Mouse (Mus musculus) limb, embryonic 15.5 days (tissue): ENCODE measurements at regions not wholly inside any gene's neighbourhood (a gene's known extent, or its start where the extent isn't known, plus 50 kb on each side); places are given as distances from the start of the nearest gene placed in this dataset.

Experiments
- ATAC-seq: fragments of 200-750 bp; cut with Nextera tagmentation; 2 replicates; pipeline ENCODE4 v1.8.0; 2017; ENCODE audit warnings: low read depth, moderate TSS enrichment; ENCODE audit not compliant: insufficient number of reproducible peaks, low FRiP score, low TSS enrichment
- H3K27ac ChIP-seq: fragments of 300-500 bp; sonication (generic); 2 replicates; pipeline ENCODE4 v1.5.1; 2015; ENCODE audit warnings: moderate library complexity, mild to moderate bottlenecking, inconsistent platforms
- H3K27me3 ChIP-seq: fragments of 300-500 bp; sonication (generic); 2 replicates; pipeline ENCODE4 v1.6.1; 2015; ENCODE audit warnings: inconsistent platforms
- H3K36me3 ChIP-seq: fragments of 300-500 bp; sonication (generic); 2 replicates; pipeline ENCODE4 v1.6.1; 2015; ENCODE audit warnings: inconsistent platforms
- H3K4me1 ChIP-seq: fragments of 300-500 bp; sonication (generic); 2 replicates; pipeline ENCODE4 v1.6.1; 2015; ENCODE audit warnings: inconsistent platforms
- H3K4me2 ChIP-seq: fragments of 300-500 bp; sonication (generic); 2 replicates; pipeline ENCODE4 v1.6.1; 2015; ENCODE audit warnings: mild to moderate bottlenecking, inconsistent platforms
- H3K4me3 ChIP-seq: fragments of 300-500 bp; sonication (generic); 2 replicates; pipeline ENCODE4 v1.5.1; 2015; ENCODE audit warnings: mild to moderate bottlenecking, inconsistent platforms
- H3K9ac ChIP-seq: fragments of 300-500 bp; sonication (generic); 2 replicates; pipeline ENCODE4 v1.6.1; 2015; ENCODE audit warnings: inconsistent platforms
- H3K9me3 ChIP-seq: fragments of 300-500 bp; sonication (generic); 2 replicates; pipeline ENCODE4 v1.6.1; 2016; ENCODE audit warnings: inconsistent platforms
- WGBS: fragments of 180-500 bp; shearing (Covaris S2); methylation state at CpG from one replicate; pipeline ENCODE4 v1.1.7; 2015; 5-methylcytosine and 5-hydroxymethylcytosine counted together

GRCm38 (mm10) chr14:80377064-80377463, 393.2 kb downstream of the Olfm4 start:
- Histone ChIP-seq H3K27ac (no peak overlapping the region), H3K36me3 (no peaks in the 10 kb centered on the region), H3K4me2 (no peak overlapping the region), H3K4me3 (no peak overlapping the region), H3K9ac (no peak overlapping the region), H3K4me1 (no peaks in the 10 kb centered on the region), H3K9me3 (no peaks in the 10 kb centered on the region), H3K27me3 (no peaks in the 10 kb centered on the region)
- WGBS, result 40% methylated on average over 1 of the region's 1 CpGs
- no peak for ATAC-seq

- H3K9ac ChIP-seq, result no peak overlapping the region
- 85% methylated on average over 2 of the region's 2 CpGs for WGBS
- no peaks in the 10 kb centered on the region for H3K27me3 ChIP-seq
- H3K36me3 ChIP-seq, result no peaks in the 10 kb centered on the region
- H3K4me1 ChIP-seq, result no peaks in the 10 kb centered on the region
- H3K4me2 ChIP-seq, result no peak overlapping the region
- ATAC-seq, result no peak
- H3K4me3 ChIP-seq, result no peak overlapping the region
- no peak overlapping the region for H3K27ac ChIP-seq
- no peaks in the 10 kb centered on the region for H3K9me3 ChIP-seq
Measured at GRCm38 (mm10) chr14:80391418-80391817, 407.5 kb downstream of the Olfm4 start.

- H3K4me1 ChIP-seq, result no peaks in the 10 kb centered on the region
- H3K9ac ChIP-seq, result no peak overlapping the region
- no peaks in the 10 kb centered on the region for H3K36me3 ChIP-seq
- no peak overlapping the region for H3K27ac ChIP-seq
- no peak overlapping the region for H3K4me3 ChIP-seq
- no peak overlapping the region for H3K4me2 ChIP-seq
- WGBS, result 91% methylated on average over 2 of the region's 2 CpGs
- no peaks in the 10 kb centered on the region for H3K9me3 ChIP-seq
- H3K27me3 ChIP-seq, result no peaks in the 10 kb centered on the region
- ATAC-seq, result no peak
Measured at GRCm38 (mm10) chr14:80408317-80408716, 424.4 kb downstream of the Olfm4 start.

GRCm38 (mm10) chr14:80418810-80419325, 435.0 kb downstream of the Olfm4 start:
- WGBS, result 86% methylated on average over 3 of the region's 3 CpGs
- ATAC-seq, result no peak

GRCm38 (mm10) chr14:80443820-80444219, 459.9 kb downstream of the Olfm4 start:
- ATAC-seq, result no peak
- H3K27ac ChIP-seq, result no peak overlapping the region
- no peak overlapping the region for H3K4me2 ChIP-seq
- no peaks in the 10 kb centered on the region for H3K4me1 ChIP-seq
- H3K27me3 ChIP-seq, result no peaks in the 10 kb centered on the region
- no peaks in the 10 kb centered on the region for H3K9me3 ChIP-seq
- no peak overlapping the region for H3K4me3 ChIP-seq
- no peak overlapping the region for H3K9ac ChIP-seq
- no peaks in the 10 kb centered on the region for H3K36me3 ChIP-seq

More at GRCm38 (mm10) chr14:80418810-80419325, 435.0 kb downstream of the Olfm4 start:
- no peaks in the 10 kb centered on the region for H3K9me3 ChIP-seq
- H3K27ac ChIP-seq, result no peak overlapping the region
- no peaks in the 10 kb centered on the region for H3K36me3 ChIP-seq
- H3K4me1 ChIP-seq, result no peaks in the 10 kb centered on the region
- H3K4me2 ChIP-seq, result no peak overlapping the region
- no peaks in the 10 kb centered on the region for H3K27me3 ChIP-seq
- H3K9ac ChIP-seq, result no peak overlapping the region
- H3K4me3 ChIP-seq, result no peak overlapping the region

GRCm38 (mm10) chr14:80471470-80471869, 487.6 kb downstream of the Olfm4 start:
- ATAC-seq, result no peak
- WGBS, result 82% methylated on average over 1 of the region's 1 CpGs
- Histone ChIP-seq H3K27me3 (no peaks in the 10 kb centered on the region), H3K9ac (no peak overlapping the region), H3K4me2 (no peak overlapping the region), H3K36me3 (no peaks in the 10 kb centered on the region), H3K9me3 (no peaks in the 10 kb centered on the region), H3K27ac (no peak overlapping the region), H3K4me3 (no peak overlapping the region), H3K4me1 (no peaks in the 10 kb centered on the region)

GRCm38 (mm10) chr14:80479918-80480317, 496.0 kb downstream of the Olfm4 start:
- Histone ChIP-seq H3K4me1 (no peaks in the 10 kb centered on the region), H3K4me3 (no peak overlapping the region), H3K27ac (no peak overlapping the region), H3K27me3 (no peaks in the 10 kb centered on the region), H3K9me3 (no peaks in the 10 kb centered on the region), H3K36me3 (no peaks in the 10 kb centered on the region), H3K9ac (no peak overlapping the region), H3K4me2 (no peak overlapping the region)
- ATAC-seq, result no peak

- no peak for ATAC-seq
- Histone ChIP-seq H3K4me3 (no peak overlapping the region), H3K27ac (no peak overlapping the region), H3K4me1 (no peaks in the 10 kb centered on the region), H3K9me3 (no peaks in the 10 kb centered on the region), H3K36me3 (no peaks in the 10 kb centered on the region), H3K4me2 (no peak overlapping the region), H3K9ac (no peak overlapping the region), H3K27me3 (no peaks in the 10 kb centered on the region)
- WGBS, result 65% methylated on average over 3 of the region's 3 CpGs
Measured at GRCm38 (mm10) chr14:80482771-80483170, 498.9 kb downstream of the Olfm4 start.

GRCm38 (mm10) chr14:80484256-80484655, 500.4 kb downstream of the Olfm4 start:
- no peak overlapping the region for H3K4me2 ChIP-seq
- H3K27me3 ChIP-seq, result no peaks in the 10 kb centered on the region
- ATAC-seq, result no peak
- H3K9ac ChIP-seq, result no peak overlapping the region
- no peaks in the 10 kb centered on the region for H3K9me3 ChIP-seq
- H3K4me1 ChIP-seq, result no peaks in the 10 kb centered on the region
- H3K36me3 ChIP-seq, result no peaks in the 10 kb centered on the region
- no peak overlapping the region for H3K4me3 ChIP-seq
- H3K27ac ChIP-seq, result no peak overlapping the region

GRCm38 (mm10) chr14:80485149-80485548, 501.3 kb downstream of the Olfm4 start:
- H3K27me3 ChIP-seq, result no peaks in the 10 kb centered on the region
- H3K4me2 ChIP-seq, result no peak overlapping the region
- H3K36me3 ChIP-seq, result no peaks in the 10 kb centered on the region
- H3K27ac ChIP-seq, result no peak overlapping the region
- H3K4me1 ChIP-seq, result no peaks in the 10 kb centered on the region
- H3K9ac ChIP-seq, result no peak overlapping the region
- H3K4me3 ChIP-seq, result no peak overlapping the region
- H3K9me3 ChIP-seq, result no peaks in the 10 kb centered on the region
- no peak for ATAC-seq

- 82% methylated on average over 6 of the region's 6 CpGs for WGBS
- H3K9ac ChIP-seq, result no peak overlapping the region
- no peak for ATAC-seq
- H3K27ac ChIP-seq, result no peak overlapping the region
- no peaks in the 10 kb centered on the region for H3K9me3 ChIP-seq
- H3K4me2 ChIP-seq, result no peak overlapping the region
- H3K27me3 ChIP-seq, result no peaks in the 10 kb centered on the region
- no peaks in the 10 kb centered on the region for H3K4me1 ChIP-seq
- H3K36me3 ChIP-seq, result no peaks in the 10 kb centered on the region
- no peak overlapping the region for H3K4me3 ChIP-seq
Measured at GRCm38 (mm10) chr14:80486605-80487004, 502.7 kb downstream of the Olfm4 start.

GRCm38 (mm10) chr14:80492043-80492900, 508.4 kb downstream of the Olfm4 start:
- Histone ChIP-seq H3K4me2 (no peak overlapping the region), H3K36me3 (no peaks in the 10 kb centered on the region), H3K4me1 (no peaks in the 10 kb centered on the region), H3K27me3 (no peaks in the 10 kb centered on the region), H3K9ac (no peak overlapping the region), H3K9me3 (no peaks in the 10 kb centered on the region), H3K4me3 (no peak overlapping the region), H3K27ac (no peak overlapping the region)
- no peak for ATAC-seq
- 83% methylated on average over 10 of the region's 10 CpGs for WGBS

- no peak overlapping the region for H3K4me2 ChIP-seq
- no peak for ATAC-seq
- H3K36me3 ChIP-seq, result no peaks in the 10 kb centered on the region
- no peak overlapping the region for H3K27ac ChIP-seq
- H3K9me3 ChIP-seq, result no peaks in the 10 kb centered on the region
- 64% methylated on average over 4 of the region's 4 CpGs for WGBS
- H3K9ac ChIP-seq, result no peak overlapping the region
- H3K4me3 ChIP-seq, result no peak overlapping the region
- H3K4me1 ChIP-seq, result no peaks in the 10 kb centered on the region
- H3K27me3 ChIP-seq, result no peaks in the 10 kb centered on the region
Measured at GRCm38 (mm10) chr14:80492901-80493279, 509.0 kb downstream of the Olfm4 start.
